Mouse (Mus musculus) neural tube, embryonic 10.5 days (tissue): Measurements from ENCODE around the gene Rrm1.
"Not testable (repeated sequence)": the region's sequence is repeated elsewhere in the genome, so short reads cannot be mapped to it uniquely, and the experiment has no call there.

Experiments
- DNase-seq: peaks from one replicate; pipeline ENCODE4 v3.0.0-alpha.2; 2017; ENCODE audit warnings: low spot score; ENCODE audit errors: extremely low spot score

The Rrm1 gene

GRCm38 (mm10) chr7:102441657-102442391 lies at the start of gene Rrm1:
TSS of gene Rrm1 (plus strand) at chr7:102441695.
- DNase-seq: peak; percentile 97

GRCm38 (mm10) chr7:102393898-102394297 lies 47.6 kb upstream of the Rrm1 start:
- DNase-seq: no peak

DNA sequence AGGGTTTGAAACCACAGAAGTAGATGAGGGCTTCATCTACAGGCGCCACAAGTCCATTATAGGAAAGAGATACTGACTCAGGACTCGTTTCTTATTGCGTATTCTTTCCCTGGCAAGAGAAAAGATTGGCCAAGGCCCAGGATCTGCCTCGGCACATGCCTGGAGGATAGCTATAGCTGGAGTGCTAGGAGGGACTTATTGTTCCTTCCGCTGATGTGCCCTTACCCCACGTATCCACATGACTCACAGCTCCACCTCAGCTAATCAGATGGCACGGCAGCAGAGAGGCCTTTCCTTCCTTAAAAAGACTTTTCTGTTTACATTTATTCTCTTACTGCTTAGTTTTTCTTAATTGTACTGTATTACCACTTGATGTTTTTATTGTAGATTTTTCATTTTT lies 45.6 kb upstream of the Rrm1 start:
- no peak for DNase-seq

- no peak for DNase-seq
Measured at GRCm38 (mm10) chr7:102396331-102396730, 45.2 kb upstream of the Rrm1 start.

- DNase-seq: no peak
Measured at GRCm38 (mm10) chr7:102399180-102399731, 42.2 kb upstream of the Rrm1 start.

DNA sequence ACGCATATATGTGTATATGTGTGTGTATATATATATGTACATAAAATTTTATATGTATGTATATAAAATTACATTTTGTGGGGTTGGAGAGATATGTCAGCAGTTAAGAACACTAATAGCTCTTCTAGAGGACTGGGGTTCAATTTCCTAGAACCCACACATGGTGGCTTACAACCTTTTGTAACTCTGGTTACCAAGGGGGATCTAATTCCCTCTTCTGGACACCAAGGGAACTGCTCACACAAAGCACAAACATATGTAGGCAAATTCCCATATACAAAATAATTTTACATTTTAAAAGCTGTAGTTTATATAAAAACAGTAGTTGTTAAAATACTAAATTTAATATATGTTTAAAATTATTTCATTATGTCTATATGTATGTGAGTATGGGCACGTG lies 37.4 kb upstream of the Rrm1 start:
- no peak for DNase-seq

DNA sequence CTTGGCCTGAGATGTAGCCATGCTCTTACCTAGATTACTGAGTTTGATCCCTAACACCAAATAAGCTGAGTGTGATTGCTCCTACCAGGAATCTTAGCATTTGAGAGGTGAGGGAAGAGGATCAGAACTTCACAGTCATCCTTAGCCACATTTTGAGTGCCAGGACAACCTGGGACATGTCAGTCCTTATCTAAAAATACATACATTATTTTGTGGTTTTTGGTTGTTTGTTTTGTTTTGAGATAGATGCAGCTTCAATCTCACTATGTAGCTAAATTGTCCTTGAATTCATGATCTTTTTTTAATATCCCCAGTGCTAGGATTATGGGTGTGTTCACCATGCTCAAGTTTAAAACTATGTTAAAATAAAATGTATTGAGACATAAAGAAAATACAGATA lies 34.1 kb upstream of the Rrm1 start:
- no peak for DNase-seq

GRCm38 (mm10) chr7:102415272-102415671 lies 26.2 kb upstream of the Rrm1 start:
- not testable (repeated sequence) for DNase-seq

- DNase-seq: no peak
Measured at GRCm38 (mm10) chr7:102415841-102416240, 25.7 kb upstream of the Rrm1 start.

DNA sequence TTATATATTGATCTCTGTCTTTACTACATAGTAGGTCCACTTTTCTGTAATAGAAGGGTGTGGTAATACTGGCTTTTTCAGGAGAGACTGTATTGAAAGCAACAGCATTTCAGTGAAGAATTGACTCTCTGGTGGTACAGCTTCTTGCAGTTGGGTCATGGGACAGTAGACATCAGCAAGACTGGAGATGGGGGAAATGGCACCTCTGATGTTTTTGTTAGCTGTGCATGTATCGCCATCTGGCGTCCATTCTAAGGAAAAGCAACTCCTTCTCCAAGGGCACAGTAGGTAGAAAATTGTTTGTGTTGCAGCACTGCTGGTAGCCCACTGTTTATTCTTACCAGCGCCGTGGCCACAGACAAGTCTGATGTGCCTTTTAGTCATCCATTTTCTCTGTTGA lies 24.1 kb upstream of the Rrm1 start:
- peak; percentile 33 for DNase-seq

DNA sequence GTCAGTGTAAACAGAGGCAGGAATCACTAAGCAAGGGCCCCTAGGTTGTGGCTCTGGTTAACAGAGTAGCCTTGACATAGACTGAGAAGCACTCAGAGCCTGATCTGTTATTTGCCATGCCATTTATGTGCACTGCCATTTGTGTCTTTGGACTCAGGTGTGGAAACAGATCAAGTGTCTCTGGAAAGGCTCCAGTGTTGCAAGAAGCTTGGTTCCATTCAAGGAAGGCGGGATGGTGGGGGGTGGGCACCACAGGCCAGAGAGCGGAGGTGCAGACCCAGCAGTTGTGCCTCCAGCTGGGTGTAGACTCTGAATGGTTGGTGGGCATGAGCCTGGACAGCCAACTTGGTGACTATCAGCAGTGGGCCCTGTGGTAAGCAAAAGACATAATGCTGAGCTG lies 19.5 kb upstream of the Rrm1 start:
- no peak for DNase-seq

GRCm38 (mm10) chr7:102425933-102426685 lies 15.4 kb upstream of the Rrm1 start:
- DNase-seq: no peak

DNA sequence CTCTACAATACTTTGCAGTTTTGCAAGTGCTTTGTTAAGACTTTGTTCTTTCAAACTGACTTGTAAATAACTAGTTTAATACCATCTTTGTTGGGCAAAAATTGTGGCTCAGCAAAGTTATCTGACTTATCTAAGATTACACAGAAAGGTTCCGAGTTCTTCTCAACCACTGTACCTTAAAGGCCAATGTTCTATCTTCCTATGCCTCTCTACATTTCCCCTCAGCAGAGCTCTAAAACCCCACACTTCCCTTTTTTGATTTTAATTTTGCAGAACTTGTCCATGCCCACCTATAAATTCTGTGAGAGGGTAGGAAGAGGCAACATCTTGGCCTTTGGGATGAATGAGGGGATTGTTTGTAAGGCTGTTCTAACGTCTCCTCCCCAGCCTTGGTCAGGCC lies 7.2 kb upstream of the Rrm1 start:
- DNase-seq: no peak

- no peak for DNase-seq
Measured at GRCm38 (mm10) chr7:102440822-102441656, 456 bp upstream of the Rrm1 start.

GRCm38 (mm10) chr7:102442432-102442831 lies 937 bp downstream of the Rrm1 start:
- DNase-seq: no peak

GRCm38 (mm10) chr7:102444301-102444700 lies 2.8 kb downstream of the Rrm1 start:
- DNase-seq: no peak

- no peak for DNase-seq
Measured at GRCm38 (mm10) chr7:102446438-102446837, 4.9 kb downstream of the Rrm1 start.

DNA sequence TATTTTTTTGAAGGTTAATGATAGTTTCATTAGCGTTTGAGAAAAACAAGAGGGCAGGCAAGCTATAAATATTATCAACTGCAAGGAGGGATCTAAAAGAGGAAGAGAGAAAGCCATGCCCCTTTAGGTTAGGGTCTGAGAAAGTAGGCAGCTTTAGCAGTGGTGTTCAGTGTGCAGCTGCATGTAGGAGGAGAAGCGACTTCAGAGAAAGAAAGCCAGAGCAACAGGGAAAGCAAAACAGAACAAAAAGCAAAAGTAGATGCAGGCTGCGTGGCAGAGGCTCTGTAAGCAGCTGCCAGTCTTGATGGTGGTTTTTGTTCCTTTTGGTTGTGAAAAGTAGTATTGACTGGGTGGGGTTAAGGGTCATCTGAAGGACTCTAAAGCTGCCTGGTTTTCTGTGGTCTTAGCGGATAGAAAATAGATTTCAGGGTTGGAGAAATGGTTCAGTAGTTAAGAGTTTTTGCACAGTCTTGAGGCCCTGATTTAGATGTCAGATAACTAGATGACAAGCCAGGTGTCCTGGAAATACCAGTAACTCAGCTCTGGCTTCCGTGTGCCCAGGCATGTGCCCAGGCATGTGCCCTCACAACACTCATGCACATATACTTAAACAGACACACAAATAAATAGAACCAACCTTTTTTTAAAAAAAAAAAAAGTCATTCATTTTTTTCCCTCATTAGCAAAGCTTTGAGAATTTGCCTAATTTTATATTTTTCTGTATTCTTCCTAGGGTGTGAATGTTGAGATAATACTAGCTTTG lies 17.3 kb downstream of the Rrm1 start:
- no peak for DNase-seq

- DNase-seq: no peak
Measured at GRCm38 (mm10) chr7:102467566-102467965, 26.1 kb downstream of the Rrm1 start.

- no peak for DNase-seq
Measured at GRCm38 (mm10) chr7:102472675-102473074, 31.2 kb downstream of the Rrm1 start.

DNA sequence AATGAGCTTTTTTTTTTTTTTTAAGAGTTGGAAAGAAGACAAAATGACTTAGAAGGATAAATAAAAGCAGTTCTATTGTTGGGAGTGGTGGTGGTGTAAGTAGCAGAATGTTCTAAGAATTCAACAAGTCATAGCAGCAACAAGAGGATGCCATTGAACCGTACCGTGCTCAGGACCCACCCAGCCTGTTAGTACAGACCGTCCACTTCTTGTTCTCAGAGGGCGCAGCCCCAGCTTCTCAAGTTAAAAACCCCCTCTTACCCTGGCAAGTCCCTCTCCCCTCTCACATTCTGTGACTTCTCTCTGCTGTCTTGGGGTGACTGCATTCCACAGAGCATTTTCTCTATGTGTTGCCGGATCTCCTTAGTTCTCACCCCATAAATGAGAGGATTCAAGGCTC lies 35.1 kb downstream of the Rrm1 start:
- no peak for DNase-seq
